ENCODE assay signal across 8 mouse cellular contexts in genomic region chr2:167505127-167505526, GRCm38 (mm10). TPM values are rescaled to one million over a fixed set of nuclear protein-coding genes. Genes with fewer than 3 reads are reported as not detected.
A peak's percentile ranks its signal among the peaks of the same experiment; 100 is the strongest.
DNase-seq lines count a peak whose midpoint lies in the region; ATAC-seq and TF ChIP-seq lines count a peak whose summit lies in the region.

No protein-coding gene starts in this region.

- no peak for TF ChIP-seq RAD21 in MEL (IDR thresholded peaks at IDR 0.05; ENCODE audit: low read depth, low read length)

- peak overlapping the region; percentile 99; the same call in 1 of the 2 replicates for H3K4me3 ChIP-seq in forebrain, embryonic 10.5 days
- no peak overlapping the region for H3K4me3 ChIP-seq in forebrain, embryonic 11.5 days (ENCODE audit: low read depth, low read length)
- H3K4me3 ChIP-seq in MEL (ENCODE audit: control insufficient read depth in 1 of 2, insufficient read depth in 1 of 2, low read depth in 2 of 2, low read length in 2 of 2): peak overlapping the region in 1 of 2 experiments; percentile 14; a peak in 2 of 4 replicates
- no peak overlapping the region for H3K4me3 ChIP-seq in hindbrain, embryonic 11.5 days (ENCODE audit: low read depth, low read length)
- H3K4me3 ChIP-seq in lung, embryonic 15.5 days: peak overlapping the region; percentile 89; the same call in 1 of the 2 replicates

- TF ChIP-seq EP300 in MEL (IDR thresholded peaks at IDR 0.05; ENCODE audit: low read depth in 1 of 2, low read length in 2 of 2): peak; percentile 36 to 37; a peak in 3 of 4 replicates

- no peaks in the 10 kb centered on the region for H3K9me3 ChIP-seq in forebrain, embryonic 10.5 days
- H3K9me3 ChIP-seq in forebrain, embryonic 11.5 days (ENCODE audit: control insufficient read depth, low read length): no peaks in the 10 kb centered on the region
- no peaks in the 10 kb centered on the region for H3K9me3 ChIP-seq in MEL (replicated peaks; ENCODE audit: insufficient read depth, low read length)
- no peaks in the 10 kb centered on the region for H3K9me3 ChIP-seq in hindbrain, embryonic 11.5 days (ENCODE audit: control insufficient read depth, low read length)
- no peaks in the 10 kb centered on the region for H3K9me3 ChIP-seq in lung, embryonic 15.5 days

- no peak overlapping the region for H3K4me2 ChIP-seq in forebrain, embryonic 11.5 days (ENCODE audit: low read depth, low read length, severe bottlenecking)
- peak overlapping the region; percentile 81; the same call in 1 of the 2 replicates for H3K4me2 ChIP-seq in hindbrain, embryonic 11.5 days (replicated peaks; ENCODE audit: low read depth, low read length)
- H3K4me2 ChIP-seq in lung, embryonic 15.5 days: peak overlapping the region; percentile 87

- H3K9ac ChIP-seq in forebrain, embryonic 11.5 days (ENCODE audit: low read length): no peak overlapping the region
- no peak overlapping the region for H3K9ac ChIP-seq in MEL (ENCODE audit: control insufficient read depth, low read depth, low read length, poor library complexity, severe bottlenecking)
- no peak overlapping the region for H3K9ac ChIP-seq in hindbrain, embryonic 11.5 days (ENCODE audit: low read depth, low read length)
- H3K9ac ChIP-seq in lung, embryonic 15.5 days: no peak overlapping the region; the same call in 1 of the 2 replicates

- no peaks in the 10 kb centered on the region for H3K27me3 ChIP-seq in forebrain, embryonic 10.5 days (ENCODE audit: poor library complexity, severe bottlenecking)
- no peaks in the 10 kb centered on the region for H3K27me3 ChIP-seq in forebrain, embryonic 11.5 days (ENCODE audit: control insufficient read depth, insufficient read depth, low read length)
- H3K27me3 ChIP-seq in MEL (ENCODE audit: control insufficient read depth in 1 of 2, insufficient read depth in 2 of 2, low read length in 2 of 2): no peaks in the 10 kb centered on the region
- no peaks in the 10 kb centered on the region for H3K27me3 ChIP-seq in hindbrain, embryonic 11.5 days (ENCODE audit: control insufficient read depth, insufficient read depth, low read length)
- H3K27me3 ChIP-seq in lung, embryonic 15.5 days: no peaks in the 10 kb centered on the region

- H3K4me1 ChIP-seq in forebrain, embryonic 10.5 days: peaks cover 31% of the 10 kb centered on the region
- peaks cover 16% of the 10 kb centered on the region for H3K4me1 ChIP-seq in forebrain, embryonic 11.5 days (replicated peaks; ENCODE audit: control insufficient read depth, insufficient read depth, low read length)
- H3K4me1 ChIP-seq in MEL (ENCODE audit: control insufficient read depth in 1 of 2, insufficient read depth in 2 of 2, low read length in 2 of 2): peaks cover 16 to 27% of the 10 kb centered on the region in 2 experiments
- peaks cover 6% of the 10 kb centered on the region; the same call in 1 of the 2 replicates for H3K4me1 ChIP-seq in hindbrain, embryonic 11.5 days (replicated peaks; ENCODE audit: control insufficient read depth, insufficient read depth, low read length)
- peaks cover 44% of the 10 kb centered on the region for H3K4me1 ChIP-seq in lung, embryonic 15.5 days

- WGBS in forebrain, embryonic 10.5 days: 94% methylated on average over 3 of the region's 3 CpGs
- WGBS in forebrain, embryonic 11.5 days: 91% methylated on average over 3 of the region's 3 CpGs
- 92% methylated on average over 3 of the region's 3 CpGs for WGBS in hindbrain, embryonic 11.5 days
- 61% methylated on average over 3 of the region's 3 CpGs for WGBS in lung, embryonic 15.5 days

- no peak for DNase-seq in forebrain, embryonic 10.5 days (ENCODE audit: extremely low spot score, low spot score)
- DNase-seq in forebrain, embryonic 11.5 days (ENCODE audit: low spot score): no peak
- DNase-seq in MEL (ENCODE audit: low read depth, low spot score): peak; percentile 72
- DNase-seq in hindbrain, embryonic 11.5 days (ENCODE audit: low spot score): no peak
- peak; percentile 62 to 70 for DNase-seq in spleen, postnatal 36 days (ENCODE audit: low spot score in 2 of 2)
- no peak for DNase-seq in adrenal gland, postnatal 10 days
- no peak for DNase-seq in adrenal gland, postnatal 25 days

- no peak for TF ChIP-seq CTCF in MEL (IDR thresholded peaks at IDR 0.05 in 2 of 3, conservative IDR thresholded peaks at IDR 0.05 in 1 of 3; ENCODE audit: control insufficient read depth in 1 of 3, insufficient read depth in 1 of 3, low read depth in 2 of 3, low read length in 3 of 3, poor library complexity in 1 of 3, severe bottlenecking in 1 of 3)

- H3K27ac ChIP-seq in forebrain, embryonic 10.5 days: no peak overlapping the region
- no peak overlapping the region for H3K27ac ChIP-seq in forebrain, embryonic 11.5 days (ENCODE audit: low read depth, low read length)
- peak overlapping the region; percentile 51 for H3K27ac ChIP-seq in MEL (ENCODE audit: control insufficient read depth, low read depth, low read length)
- H3K27ac ChIP-seq in hindbrain, embryonic 11.5 days (ENCODE audit: low read depth, low read length): no peak overlapping the region; the same call in 1 of the 2 replicates
- H3K27ac ChIP-seq in lung, embryonic 15.5 days: peak overlapping the region; percentile 80

- H3K79me2 ChIP-seq in MEL (ENCODE audit: control insufficient read depth, insufficient read depth, low read length, poor library complexity): peaks cover 20% of the 10 kb centered on the region

- no peak for ATAC-seq in forebrain, embryonic 11.5 days (replicated peaks; ENCODE audit: low FRiP score)
- ATAC-seq in hindbrain, embryonic 11.5 days (ENCODE audit: low FRiP score): no peak
- peak; percentile 24; the same call in 1 of the 2 replicates for ATAC-seq in lung, embryonic 15.5 days (ENCODE audit: borderline replicate concordance, extremely low read depth, low FRiP score, low TSS enrichment)

- no peak for TF ChIP-seq POLR2A in MEL (IDR thresholded peaks at IDR 0.05; ENCODE audit: control insufficient read depth in 1 of 2, insufficient read depth in 1 of 2, low read depth in 1 of 2, low read length in 2 of 2, poor library complexity in 1 of 2)

- H3K36me3 ChIP-seq in forebrain, embryonic 10.5 days (replicated peaks): peaks cover 58% of the 10 kb centered on the region
- no peaks in the 10 kb centered on the region; the same call in 1 of the 2 replicates for H3K36me3 ChIP-seq in forebrain, embryonic 11.5 days (ENCODE audit: control insufficient read depth, insufficient read depth, low read length)
- peaks cover 13 to 19% of the 10 kb centered on the region in 2 experiments for H3K36me3 ChIP-seq in MEL (ENCODE audit: control insufficient read depth in 1 of 2, insufficient read depth in 2 of 2, low read length in 2 of 2)
- peaks cover 7% of the 10 kb centered on the region for H3K36me3 ChIP-seq in hindbrain, embryonic 11.5 days (ENCODE audit: control insufficient read depth, insufficient read depth, low read length)
- H3K36me3 ChIP-seq in lung, embryonic 15.5 days: peaks cover 30% of the 10 kb centered on the region

TF ChIP-seq in MEL, 35 proteins besides CTCF, POLR2A, EP300 and RAD21 (continues in another document):
- TF ChIP-seq MEF2A (IDR thresholded peaks at IDR 0.05; ENCODE audit: extremely low read depth, insufficient replicate concordance, low read depth, low read length, poor library complexity, severe bottlenecking): no peak
- peak; percentile 47; the same call in 1 of the 2 replicates for TF ChIP-seq RCOR1 (IDR thresholded peaks at IDR 0.05; ENCODE audit: low read depth, low read length)
- TF ChIP-seq MAX (IDR thresholded peaks at IDR 0.05; ENCODE audit: low read length): no peak
- 0 out of 2 replicates have a peak, but pooled peaks have one; percentile 26 for TF ChIP-seq MYB (IDR thresholded peaks at IDR 0.05; ENCODE audit: low read depth, low read length)
- no peak for TF ChIP-seq ZMIZ1 (IDR thresholded peaks at IDR 0.05; ENCODE audit: low read depth, low read length)
- no peak for TF ChIP-seq BHLHE40 (IDR thresholded peaks at IDR 0.05; ENCODE audit: borderline replicate concordance, low read depth, low read length)
- peak; percentile 50 for TF ChIP-seq TCF12 (IDR thresholded peaks at IDR 0.05; ENCODE audit: low read depth, low read length)
- no peak for TF ChIP-seq TBP (IDR thresholded peaks at IDR 0.05; ENCODE audit: low read depth, low read length)

RNA-seq across cellular contexts. Expression of gene Spata2, which starts 12.4 kb away (rescaled TPM):
- 21.0 and 21.5 TPM in 2 replicates for polyA plus RNA-seq in forebrain, embryonic 10.5 days (2016; fragmentation: Nextera tagmentation; extraction: Ambion mirVana)
- 23.0 and 24.1 TPM in 2 replicates for polyA plus RNA-seq in forebrain, embryonic 11.5 days (2014; fragmentation: Nextera tagmentation; extraction: Ambion mirVana)
- 9.4 and 9.8 TPM in 2 replicates for total RNA-seq in MEL (2012; rRNA removed)
- polyA plus RNA-seq in MEL (2012; ENCODE audit: insufficient read depth in 1 of 2, insufficient read length in 2 of 2, low read depth in 1 of 2, low replicate concordance in 2 of 2, missing spikeins in 1 of 2): 10 to 100 TPM in 1 of 2 experiments, not detected in 1; 33.5 TPM
- polyA plus RNA-seq in hindbrain, embryonic 11.5 days (2014; fragmentation: Nextera tagmentation; extraction: Ambion mirVana): 13.5 and 15.0 TPM in 2 replicates
- polyA plus RNA-seq in lung, embryonic 15.5 days (2015; fragmentation: Nextera tagmentation; extraction: Ambion mirVana): 12.3 and 15.7 TPM in 2 replicates
- 10 to 100 TPM; 26.5 to 28.9 TPM for total RNA-seq in adrenal gland, postnatal 10 days (2021)
- 35.1 and 36.5 TPM in 2 replicates for total RNA-seq in adrenal gland, postnatal 25 days (2021)

RNA-seq across cellular contexts. Expression of gene Rnf114, which starts 12.7 kb away (rescaled TPM):
- polyA plus RNA-seq in forebrain, embryonic 10.5 days (2016; fragmentation: Nextera tagmentation; extraction: Ambion mirVana): 136 and 137 TPM in 2 replicates
- polyA plus RNA-seq in forebrain, embryonic 11.5 days (2014; fragmentation: Nextera tagmentation; extraction: Ambion mirVana): 133 and 145 TPM in 2 replicates
- total RNA-seq in MEL (2012; rRNA removed): 39.5 and 44.0 TPM in 2 replicates
- 10 to 100 TPM in 1 of 2 experiments, not detected in 1; 49.2 TPM for polyA plus RNA-seq in MEL (2012; ENCODE audit: insufficient read depth in 1 of 2, insufficient read length in 2 of 2, low read depth in 1 of 2, low replicate concordance in 2 of 2, missing spikeins in 1 of 2)
- 120 and 140 TPM in 2 replicates for polyA plus RNA-seq in hindbrain, embryonic 11.5 days (2014; fragmentation: Nextera tagmentation; extraction: Ambion mirVana)
- 99.8 and 102 TPM in 2 replicates for polyA plus RNA-seq in lung, embryonic 15.5 days (2015; fragmentation: Nextera tagmentation; extraction: Ambion mirVana)
- total RNA-seq in adrenal gland, postnatal 10 days (2021): 10 to 100 TPM; 51.0 to 55.9 TPM
- total RNA-seq in adrenal gland, postnatal 25 days (2021): 68.4 and 71.6 TPM in 2 replicates

RNA-seq across cellular contexts. Expression of gene Snai1, which starts 32.9 kb away (rescaled TPM):
- polyA plus RNA-seq in forebrain, embryonic 10.5 days (2016; fragmentation: Nextera tagmentation; extraction: Ambion mirVana): 40.4 and 46.9 TPM in 2 replicates
- polyA plus RNA-seq in forebrain, embryonic 11.5 days (2014; fragmentation: Nextera tagmentation; extraction: Ambion mirVana): 25.1 and 27.8 TPM in 2 replicates
- 0.19 and 0.20 TPM in 2 replicates for total RNA-seq in MEL (2012; rRNA removed)
- under 1 TPM in 1 of 2 experiments, not detected in 1; 0.74 TPM for polyA plus RNA-seq in MEL (2012; ENCODE audit: insufficient read depth in 1 of 2, insufficient read length in 2 of 2, low read depth in 1 of 2, low replicate concordance in 2 of 2, missing spikeins in 1 of 2)
- polyA plus RNA-seq in hindbrain, embryonic 11.5 days (2014; fragmentation: Nextera tagmentation; extraction: Ambion mirVana): 27.6 and 29.5 TPM in 2 replicates
- 107 and 109 TPM in 2 replicates for polyA plus RNA-seq in lung, embryonic 15.5 days (2015; fragmentation: Nextera tagmentation; extraction: Ambion mirVana)
- total RNA-seq in adrenal gland, postnatal 10 days (2021): 1 to 10 TPM; 6.2 to 8.5 TPM
- 12.8 and 13.0 TPM in 2 replicates for total RNA-seq in adrenal gland, postnatal 25 days (2021)

Comparison
In these comparisons a context has a peak if more than half of its experiments do, and no peak if none do; other contexts are left out.
1. H3K4me3 ChIP-seq: peak in forebrain, embryonic 10.5 days (single experiment) and lung, embryonic 15.5 days (single experiment); none in forebrain, embryonic 11.5 days (single experiment) and hindbrain, embryonic 11.5 days (single experiment).
2. DNase-seq: peak in MEL (single experiment) and spleen, postnatal 36 days (2 of 2); none in forebrain, embryonic 10.5 days (single experiment), forebrain, embryonic 11.5 days (single experiment), hindbrain, embryonic 11.5 days (single experiment), adrenal gland, postnatal 10 days (single experiment) and adrenal gland, postnatal 25 days (single experiment).
3. H3K27ac ChIP-seq: peak in MEL (single experiment) and lung, embryonic 15.5 days (single experiment); none in forebrain, embryonic 10.5 days (single experiment), forebrain, embryonic 11.5 days (single experiment) and hindbrain, embryonic 11.5 days (single experiment).
4. RNA of gene Snai1, which starts 32.9 kb away (polyA plus RNA-seq): 107 to 109 TPM in lung, embryonic 15.5 days, 40.4 to 46.9 TPM in forebrain, embryonic 10.5 days, 25.1 to 27.8 TPM in forebrain, embryonic 11.5 days and 27.6 to 29.5 TPM in hindbrain, embryonic 11.5 days; 0.74 TPM in MEL; every median in the first group is over 10 times any median in the second.